8 mouse cellular contexts compared by ENCODE assay signal in genomic region chr11:40692101-40692509, GRCm38 (mm10). TPM values are rescaled to one million over a fixed set of nuclear protein-coding genes. Genes with fewer than 3 reads are reported as not detected.
A peak's percentile ranks its signal among the peaks of the same experiment; 100 is the strongest.
DNase-seq lines count a peak whose midpoint lies in the region; ATAC-seq lines count a peak whose summit lies in the region.

No protein-coding gene starts in this region.

- peaks cover 3% of the 10 kb centered on the region; the same call in 1 of the 2 replicates for H3K36me3 ChIP-seq in lung, embryonic 16.5 days (ENCODE audit: control insufficient read depth, insufficient read depth, low read length)
- peaks cover 13% of the 10 kb centered on the region for H3K36me3 ChIP-seq in hindbrain, embryonic 10.5 days

- WGBS in lung, embryonic 16.5 days, result 0% methylated on average over 28 of the region's 28 CpGs
- under 1% methylated on average over 28 of the region's 28 CpGs for WGBS in hindbrain, embryonic 10.5 days

- H3K27ac ChIP-seq in lung, embryonic 16.5 days (ENCODE audit: low read length), result peak overlapping the region; percentile 88
- H3K27ac ChIP-seq in hindbrain, embryonic 10.5 days, result peak overlapping the region; percentile 98

- peaks cover 19% of the 10 kb centered on the region for H3K4me1 ChIP-seq in lung, embryonic 16.5 days (replicated peaks; ENCODE audit: control insufficient read depth, insufficient read depth, low read length)
- peaks cover 27% of the 10 kb centered on the region for H3K4me1 ChIP-seq in hindbrain, embryonic 10.5 days (replicated peaks)

- H3K4me2 ChIP-seq in lung, embryonic 16.5 days (ENCODE audit: low read depth, low read length), result peak overlapping the region; percentile 90

- peak; percentile 60 for DNase-seq in adrenal gland, postnatal 14 days
- DNase-seq in adrenal gland, postnatal 4 days (ENCODE audit: low spot score in 2 of 2), result no peak
- no peak for DNase-seq in lung, postnatal 4 days
- DNase-seq in hindbrain, embryonic 10.5 days (ENCODE audit: low spot score), result no peak
- no peak for DNase-seq in spleen, adult 12 weeks (ENCODE audit: low spot score)
- no peak for DNase-seq in cerebellum, adult 11-12 months

- H3K9me3 ChIP-seq in lung, embryonic 16.5 days (ENCODE audit: control insufficient read depth, low read length), result no peaks in the 10 kb centered on the region
- no peaks in the 10 kb centered on the region for H3K9me3 ChIP-seq in hindbrain, embryonic 10.5 days

- H3K27me3 ChIP-seq in lung, embryonic 16.5 days (ENCODE audit: control insufficient read depth, insufficient read depth, low read depth, low read length), result no peaks in the 10 kb centered on the region
- H3K27me3 ChIP-seq in hindbrain, embryonic 10.5 days (ENCODE audit: insufficient read depth, poor library complexity, severe bottlenecking), result no peaks in the 10 kb centered on the region

- H3K9ac ChIP-seq in lung, embryonic 16.5 days (ENCODE audit: low read length), result peak overlapping the region; percentile 80

- peak overlapping the region; percentile 92 for H3K4me3 ChIP-seq in lung, embryonic 16.5 days (ENCODE audit: low read length)
- peak overlapping the region; percentile 79 for H3K4me3 ChIP-seq in hindbrain, embryonic 10.5 days

- peak; percentile 60 for ATAC-seq in lung, embryonic 16.5 days (ENCODE audit: low read depth)
- ATAC-seq in megakaryocyte, adult 5-6 weeks (ENCODE audit: poor library complexity, severe bottlenecking), result peak; percentile 38

RNA-seq across cellular contexts. Expression of gene Mat2b, which starts 2.9 kb away (rescaled TPM):
- total RNA-seq in adrenal gland, postnatal 14 days (2021), result 98.1 and 102 TPM in 2 replicates
- 100 to 1,000 TPM; 106 to 109 TPM for total RNA-seq in adrenal gland, postnatal 4 days (2021)
- polyA plus RNA-seq in lung, embryonic 16.5 days (2015; fragmentation: Nextera tagmentation; extraction: Ambion mirVana), result 99.4 and 106 TPM in 2 replicates
- 98.7 and 108 TPM in 2 replicates for polyA plus RNA-seq in hindbrain, embryonic 10.5 days (2016; fragmentation: Nextera tagmentation; extraction: Ambion mirVana)
- total RNA-seq in megakaryocyte, adult 5-6 weeks (2015), result 71.1 and 73.9 TPM in 2 replicates
- total RNA-seq in megakaryocyte, adult 5-6 weeks (2017), result 68.5 and 81.1 TPM in 2 replicates

RNA-seq across cellular contexts. Expression of gene Hmmr, which starts 41.1 kb away (rescaled TPM):
- total RNA-seq in adrenal gland, postnatal 14 days (2021), result 8.1 and 9.1 TPM in 2 replicates
- total RNA-seq in adrenal gland, postnatal 4 days (2021), result 10 to 100 TPM; 13.0 to 14.3 TPM
- 53.2 and 55.1 TPM in 2 replicates for polyA plus RNA-seq in lung, embryonic 16.5 days (2015; fragmentation: Nextera tagmentation; extraction: Ambion mirVana)
- 40.5 and 53.6 TPM in 2 replicates for polyA plus RNA-seq in hindbrain, embryonic 10.5 days (2016; fragmentation: Nextera tagmentation; extraction: Ambion mirVana)
- total RNA-seq in megakaryocyte, adult 5-6 weeks (2015), result 69.9 and 71.2 TPM in 2 replicates
- 78.5 and 84.0 TPM in 2 replicates for total RNA-seq in megakaryocyte, adult 5-6 weeks (2017)

RNA-seq across cellular contexts. Expression of gene Nudcd2, which starts 41.4 kb away (rescaled TPM):
- total RNA-seq in adrenal gland, postnatal 14 days (2021), result 32.1 and 36.7 TPM in 2 replicates
- total RNA-seq in adrenal gland, postnatal 4 days (2021), result 10 to 100 TPM; 41.6 to 48.3 TPM
- 129 and 137 TPM in 2 replicates for polyA plus RNA-seq in lung, embryonic 16.5 days (2015; fragmentation: Nextera tagmentation; extraction: Ambion mirVana)
- 162 and 193 TPM in 2 replicates for polyA plus RNA-seq in hindbrain, embryonic 10.5 days (2016; fragmentation: Nextera tagmentation; extraction: Ambion mirVana)
- total RNA-seq in megakaryocyte, adult 5-6 weeks (2015), result 31.9 and 44.9 TPM in 2 replicates
- total RNA-seq in megakaryocyte, adult 5-6 weeks (2017), result 62.8 and 63.0 TPM in 2 replicates
